Mouse (Mus musculus) erythroblast, adult 5-6 weeks (primary cell): ENCODE measurements around the gene Trmt61a. TPM values are rescaled to one million over a fixed set of nuclear protein-coding genes. Genes with fewer than 3 reads are reported as not detected.

Source experiments
- ATAC-seq: replicated peaks from 2 replicates; pipeline ENCODE4 v1.8.0; 2016; ENCODE audit warnings: moderate number of reproducible peaks, mild to moderate bottlenecking, moderate TSS enrichment, inconsistent platforms; ENCODE audit not compliant: poor library complexity, low FRiP score, severe bottlenecking
- total RNA-seq, 2 experiments: library from RNA; stranded (forward) in 1 of 2; stranded (reverse) in 1 of 2; fragments of 150-400 nt in 1 of 2; fragments of 200-764, 138-1000 nt in 1 of 2; gene quantifications; 2 replicates each; pipeline versions ENCODE4 v1.2.3 to v1.2.4; 2015 to 2017; ENCODE audit warnings: low replicate concordance in 2 of 2

The Trmt61a gene
- total RNA-seq, 2 experiments from 2014 or later: 3.1 to 3.7 TPM

GRCm38 (mm10) chr12:111671431-111671902 is 6.4 kb upstream of the Trmt61a start:
- no peak for ATAC-seq

GRCm38 (mm10) chr12:111672176-111672575 is 5.7 kb upstream of the Trmt61a start, which contains the start of gene Ckb:
Ckb (minus strand) TSS chr12:111672338.
- no peak for ATAC-seq

- no peak for ATAC-seq
These were observed 5.3 kb upstream of the Trmt61a start for GRCm38 (mm10) chr12:111672581-111672980.

DNA sequence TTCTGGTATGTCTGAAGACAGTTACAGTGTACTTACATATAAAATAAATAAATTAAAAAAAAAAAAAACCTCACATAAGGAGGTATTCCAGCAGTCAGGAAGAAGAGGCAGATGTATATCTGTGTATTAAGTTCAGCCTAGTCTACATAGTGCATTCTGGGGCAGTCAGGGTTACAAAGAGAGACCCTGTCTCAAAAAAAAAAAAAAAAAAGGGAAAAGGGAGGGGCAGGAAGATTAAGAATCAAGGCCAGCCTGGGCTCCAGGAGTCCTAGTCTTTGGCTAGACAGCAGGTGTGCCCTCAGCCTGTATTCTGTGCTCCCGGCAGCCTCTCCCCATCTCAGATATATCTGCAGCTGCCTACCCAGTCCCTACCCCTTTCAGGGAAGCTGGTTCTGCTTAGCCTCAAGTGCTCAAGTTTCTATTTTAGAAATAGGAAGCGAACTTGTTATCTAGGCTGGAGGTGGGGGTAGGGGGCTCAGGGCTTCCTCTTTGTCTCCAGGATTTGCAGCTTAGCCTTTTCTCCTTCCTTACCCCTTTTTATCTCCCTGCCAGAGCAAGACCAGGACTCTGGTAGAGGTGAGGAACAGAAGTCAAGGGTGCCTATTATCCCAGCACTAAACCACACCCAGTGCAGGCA is 2.9 kb upstream of the Trmt61a start:
- ATAC-seq: no peak

GRCm38 (mm10) chr12:111675797-111676580 is 1.9 kb upstream of the Trmt61a start:
- no peak for ATAC-seq

DNA sequence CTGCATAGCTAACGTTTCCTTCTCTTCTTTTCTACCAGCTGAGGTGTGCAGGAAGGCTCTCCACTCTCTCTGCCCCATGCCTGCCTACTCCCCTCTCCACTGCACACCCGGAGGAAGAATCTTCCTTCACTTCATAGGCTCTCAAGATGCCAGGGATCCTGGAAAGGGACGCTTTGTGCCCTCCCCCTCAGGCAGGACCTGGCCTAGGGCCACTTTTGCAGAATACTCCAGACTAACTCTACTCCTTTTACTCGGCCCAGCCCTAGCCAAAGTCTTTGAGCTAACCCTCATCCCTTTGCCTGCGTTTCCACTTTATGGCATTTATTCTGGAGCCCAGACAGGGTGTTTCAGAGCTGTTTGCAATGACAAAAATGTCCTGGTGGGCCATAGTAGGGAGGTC is 484 bp upstream of the Trmt61a start:
- no peak for ATAC-seq

DNA sequence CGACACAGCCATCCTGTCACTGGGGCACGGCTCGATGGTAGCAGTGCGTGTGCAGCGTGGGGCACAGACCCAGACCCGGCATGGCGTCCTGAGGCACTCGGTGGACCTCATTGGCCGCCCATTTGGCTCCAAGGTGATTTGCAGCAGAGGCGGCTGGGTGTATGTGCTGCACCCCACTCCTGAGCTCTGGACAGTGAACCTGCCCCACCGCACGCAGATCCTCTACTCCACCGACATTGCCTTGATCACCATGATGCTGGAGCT is 697 bp downstream of the Trmt61a start:
- ATAC-seq: 0 out of 2 replicates have a peak, but pooled peaks have one; percentile 9

DNA sequence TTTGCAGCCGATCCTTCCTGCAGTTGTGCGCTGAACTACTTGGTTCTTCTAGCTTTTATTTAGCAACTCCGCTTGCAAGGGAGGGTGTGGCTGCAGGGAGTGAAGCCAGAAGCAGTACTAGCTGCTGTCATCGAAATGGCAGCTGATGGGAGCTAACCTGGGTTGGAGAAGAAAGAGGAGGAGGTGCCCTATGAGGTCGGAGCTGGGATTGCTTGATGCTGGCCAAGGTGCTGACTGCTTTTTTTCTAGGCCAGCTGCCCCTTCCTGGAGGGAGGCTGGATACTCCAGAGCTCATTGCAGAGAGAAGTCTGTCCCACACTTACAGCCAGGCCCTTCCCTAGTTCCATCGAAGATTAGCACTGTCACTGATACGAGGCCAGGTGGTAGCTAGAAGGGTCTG is 1.1 kb downstream of the Trmt61a start:
- ATAC-seq: no peak

- no peak for ATAC-seq
These were observed 2.8 kb downstream of the Trmt61a start for GRCm38 (mm10) chr12:111680661-111681060.

DNA sequence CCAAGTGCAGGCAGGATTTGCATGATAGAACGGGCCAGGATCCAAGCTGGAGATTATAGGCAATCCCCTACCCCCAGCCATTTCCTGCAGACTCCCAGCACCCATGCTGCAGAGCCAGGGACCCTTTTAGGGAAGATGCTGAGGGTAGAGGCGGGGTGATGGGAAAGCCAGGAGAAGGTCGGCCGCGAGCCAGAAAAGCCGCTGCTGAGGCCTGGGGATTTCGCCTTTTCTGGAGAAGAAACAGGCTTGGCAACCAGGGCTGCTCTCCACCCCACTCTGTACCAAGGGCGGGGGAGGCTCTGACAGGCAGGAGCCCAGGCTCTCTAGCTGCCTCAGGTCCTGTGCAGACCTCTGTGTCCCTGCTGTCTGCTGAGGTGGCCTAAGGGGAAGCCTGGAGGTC is 3.4 kb downstream of the Trmt61a start:
- ATAC-seq: no peak

DNA sequence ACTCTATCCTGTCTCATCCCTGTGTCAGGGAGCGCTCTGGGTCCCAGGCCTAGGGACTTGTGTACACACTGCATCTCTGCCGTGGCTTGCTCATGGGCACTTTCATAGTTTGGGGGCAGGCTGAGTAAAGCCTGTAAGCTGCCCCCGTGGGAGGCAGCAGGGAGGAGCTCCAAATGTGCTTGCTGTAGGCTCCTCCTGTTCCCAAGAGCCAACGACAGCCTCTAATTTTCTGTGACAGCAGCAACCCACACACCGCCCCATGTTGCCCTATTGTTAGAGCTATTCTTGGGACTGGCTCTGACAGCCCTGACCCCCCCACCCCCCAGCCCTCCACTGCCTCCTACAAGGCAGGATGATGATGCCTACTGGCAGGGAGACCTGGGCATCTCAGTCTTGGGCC is 4.1 kb downstream of the Trmt61a start:
- no peak for ATAC-seq

DNA sequence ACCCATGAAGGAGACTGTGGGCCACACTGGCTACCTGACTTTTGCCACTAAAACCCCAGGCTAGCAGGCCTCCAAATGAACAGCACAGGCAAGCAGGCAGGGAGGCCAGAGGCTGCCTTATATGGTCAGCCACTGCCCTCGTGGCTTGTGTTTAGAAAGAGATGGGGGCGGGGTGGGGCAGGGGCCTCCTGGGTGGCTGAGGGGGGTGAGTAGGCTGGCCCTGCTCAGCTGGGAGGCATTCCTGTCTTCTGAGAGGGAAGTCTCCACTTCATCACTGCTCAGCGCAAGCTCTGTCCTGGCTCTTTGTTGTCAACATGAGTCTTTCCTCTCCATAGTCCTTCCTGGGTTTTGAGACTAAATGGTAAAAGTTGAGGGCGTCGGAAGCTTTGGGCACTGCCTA is 4.9 kb downstream of the Trmt61a start:
- no peak for ATAC-seq

DNA sequence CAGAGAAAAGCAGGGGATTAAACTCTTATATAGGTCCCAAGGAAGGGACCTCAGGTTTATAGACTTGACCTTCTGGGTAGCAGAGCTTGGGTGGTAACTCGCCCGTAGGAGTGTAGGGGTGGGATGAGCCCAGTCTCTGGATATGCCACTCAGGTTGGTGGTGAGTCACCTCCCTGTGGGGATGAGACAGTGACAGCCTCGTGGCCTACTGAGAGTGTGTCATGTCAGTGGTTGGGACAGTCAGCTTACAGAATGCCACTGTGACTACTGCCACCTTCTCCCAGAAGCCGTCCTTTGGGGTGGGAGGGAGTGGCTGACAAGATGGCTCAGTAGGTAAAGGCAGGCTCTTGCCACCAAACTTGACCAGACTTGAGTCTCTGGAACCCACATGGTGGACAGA is 8.5 kb downstream of the Trmt61a start:
- no peak for ATAC-seq

GRCm38 (mm10) chr12:111687350-111688068 is 9.6 kb downstream of the Trmt61a start:
- no peak for ATAC-seq

DNA sequence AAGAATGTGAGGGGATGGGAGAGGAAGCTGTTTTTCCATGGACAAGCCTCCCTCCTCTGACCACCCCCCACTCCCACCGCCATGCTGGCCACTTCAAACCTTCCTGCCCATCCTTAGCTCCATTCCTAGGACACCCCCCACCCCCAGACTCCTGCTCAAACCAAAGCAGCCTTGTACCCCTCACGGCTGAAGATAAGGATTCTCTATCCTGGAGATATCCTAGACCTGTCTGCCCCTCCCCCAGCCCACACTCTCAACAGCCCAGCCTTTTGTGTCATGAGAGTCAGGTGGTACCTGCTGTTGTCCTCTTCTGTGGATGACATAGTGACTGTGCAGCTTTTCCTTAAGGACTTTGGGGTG is 10.1 kb downstream of the Trmt61a start:
- ATAC-seq: no peak

DNA sequence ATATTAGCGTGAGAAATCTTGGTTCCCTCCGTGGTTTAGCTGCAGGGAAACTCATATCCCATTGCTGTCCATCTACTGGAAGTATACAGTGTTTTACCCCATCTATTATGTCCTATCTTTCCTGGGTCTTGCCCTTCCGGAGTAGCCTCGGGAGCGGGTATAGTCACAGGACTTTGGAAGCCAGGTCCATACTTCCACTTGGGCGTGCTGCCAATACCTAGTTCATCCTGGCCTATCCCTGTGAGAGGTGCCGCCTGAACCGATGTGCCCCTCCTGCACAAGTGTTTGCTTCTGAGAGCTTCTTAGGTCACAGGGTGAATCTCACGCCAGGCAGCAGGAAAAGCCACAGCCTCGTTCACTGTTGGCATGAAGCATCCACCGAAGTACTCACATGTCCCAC is 11.5 kb downstream of the Trmt61a start:
- no peak for ATAC-seq

DNA sequence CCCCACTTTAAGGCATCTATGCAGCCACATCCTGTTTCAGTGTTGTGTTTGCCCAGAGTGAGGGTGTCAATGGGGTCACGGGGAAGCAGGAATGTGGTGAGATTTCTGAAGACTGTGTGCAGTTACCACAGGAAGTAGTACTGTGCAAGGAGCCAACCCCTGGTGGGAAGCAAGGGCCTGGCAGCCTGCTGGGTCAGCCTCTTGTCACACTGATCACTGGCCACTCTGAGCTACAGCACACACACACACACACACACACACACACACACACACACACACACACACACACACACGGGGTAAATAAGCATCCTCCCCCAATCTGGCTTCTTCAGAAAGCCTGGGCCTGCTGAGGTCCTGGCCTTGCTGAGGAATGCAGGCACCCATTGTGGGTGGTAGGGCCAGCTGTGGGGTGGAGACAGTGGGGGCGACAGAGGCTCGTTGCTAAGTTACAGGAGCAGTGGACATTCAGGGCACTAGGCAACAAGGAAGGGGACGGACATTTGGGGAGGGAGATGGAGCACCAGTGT is 13.5 kb downstream of the Trmt61a start:
- ATAC-seq: no peak

DNA sequence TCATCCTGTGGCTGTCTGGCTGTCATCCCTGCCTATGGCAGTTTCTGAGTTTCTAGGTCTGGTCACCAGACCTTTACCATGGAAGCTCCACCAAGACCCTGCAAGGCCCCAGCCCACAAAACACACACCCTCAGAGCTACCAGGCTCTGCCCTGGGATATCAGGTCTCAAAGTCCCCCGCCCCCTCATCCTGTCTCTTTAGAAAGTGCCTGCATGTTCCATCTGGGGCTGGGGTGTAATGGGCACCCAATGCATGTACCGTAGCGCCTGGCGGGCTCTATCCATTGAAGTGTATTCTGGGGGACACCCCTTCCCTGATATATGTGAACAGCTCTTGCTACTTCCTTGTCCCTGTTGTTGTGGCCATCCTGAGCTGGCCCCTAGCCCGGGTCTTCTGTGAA is 15.0 kb downstream of the Trmt61a start:
- no peak for ATAC-seq

DNA sequence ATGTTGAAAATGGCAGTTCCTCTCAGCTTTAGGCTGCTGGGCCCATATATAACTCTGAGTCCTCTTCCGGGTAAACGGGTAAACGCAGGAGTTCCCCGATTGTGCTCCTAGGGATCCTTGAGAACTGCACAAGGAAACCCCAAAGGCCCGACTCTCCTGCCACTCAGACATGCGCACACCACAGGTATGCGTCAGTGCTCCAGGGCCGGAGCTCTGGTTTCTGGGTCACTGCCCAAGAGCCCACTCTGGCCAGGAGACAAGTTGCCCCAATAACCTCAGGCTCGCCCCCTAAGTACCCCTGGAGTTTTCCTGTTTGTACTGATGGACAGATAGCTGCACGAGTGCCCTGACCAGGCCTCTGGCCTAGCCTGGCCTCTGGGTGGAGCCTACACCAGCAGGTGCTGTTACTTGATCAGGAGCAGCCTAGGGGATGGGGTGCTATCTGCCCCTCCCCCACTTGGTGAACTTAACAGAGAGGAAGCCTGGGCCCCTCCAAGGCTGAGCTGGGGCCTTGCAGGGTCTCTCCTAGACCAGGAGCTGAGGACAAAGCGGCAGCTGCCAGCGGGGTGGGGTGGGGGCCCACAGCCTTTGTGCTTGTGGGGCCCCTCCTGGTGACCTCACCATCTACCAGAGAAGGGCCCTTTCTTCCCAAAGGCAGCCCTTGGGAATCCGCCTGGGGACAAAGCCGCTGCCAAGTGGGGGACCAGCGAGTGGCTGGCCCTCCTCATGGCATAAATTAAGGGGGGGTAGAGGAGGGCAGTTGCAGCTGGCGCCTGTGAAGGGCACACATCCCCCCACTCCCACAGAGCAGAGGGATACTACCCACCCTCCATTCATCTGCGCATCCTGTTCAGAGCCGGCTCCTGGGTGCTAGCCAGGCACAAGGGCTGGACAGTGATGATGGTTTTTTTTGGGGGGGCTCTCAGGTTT is 15.7 kb downstream of the Trmt61a start:
- no peak for ATAC-seq

- ATAC-seq: no peak
These were observed 16.4 kb downstream of the Trmt61a start for GRCm38 (mm10) chr12:111694271-111694781.
